Mouse (Mus musculus): Measurements from ENCODE around the gene Btf3.

Gene Btf3

GRCm38 (mm10) chr13:98276253-98276652, 40.6 kb downstream of the Btf3 start:
- DNase-seq (ENCODE audit: low spot score): no peak

DNA sequence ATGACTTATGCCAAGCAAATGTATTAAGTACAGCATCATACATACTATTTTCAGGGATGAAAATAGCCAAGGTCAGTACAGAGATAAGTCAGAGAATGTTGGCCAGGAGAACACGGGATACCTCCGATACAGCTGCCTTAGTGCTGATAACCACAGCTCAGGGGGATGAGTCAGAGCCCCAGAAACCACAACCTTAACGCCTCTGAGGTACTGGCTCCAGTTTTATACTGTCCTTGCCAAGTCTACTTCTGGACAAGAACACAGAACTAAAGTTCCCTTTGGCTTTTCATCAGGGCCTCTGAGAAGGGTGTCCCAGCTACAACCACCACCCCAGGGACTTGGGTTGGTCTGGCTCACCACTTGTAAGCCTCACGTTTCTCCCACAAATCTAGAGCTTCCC, 41.2 kb downstream of the Btf3 start:
- DNase-seq (ENCODE audit: low spot score): no peak

DNA sequence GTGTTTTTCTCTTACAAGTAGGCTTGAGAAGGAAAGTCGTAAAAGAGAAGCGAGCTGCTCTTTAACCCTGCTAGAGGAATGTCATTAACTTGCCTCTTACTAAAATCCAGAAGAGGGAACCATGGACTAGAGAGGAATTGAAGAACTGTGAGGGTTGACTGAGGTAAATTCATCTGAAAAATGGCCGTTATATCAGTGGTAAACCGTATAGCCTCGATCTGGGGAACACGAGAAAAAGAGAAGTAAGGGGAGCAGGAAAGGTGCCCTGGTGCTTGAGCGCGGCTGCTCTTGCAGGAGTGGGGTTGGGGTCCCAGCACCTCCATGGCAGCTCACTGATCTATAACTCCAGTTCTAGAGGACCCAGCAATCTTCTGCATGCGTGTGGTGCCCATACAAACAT, 42.8 kb downstream of the Btf3 start:
- no peak for DNase-seq (ENCODE audit: low spot score)

- DNase-seq (ENCODE audit: low spot score): no peak
Observed at GRCm38 (mm10) chr13:98264111-98264510, 52.7 kb downstream of the Btf3 start.

- no peak for DNase-seq (ENCODE audit: low spot score)
Observed at GRCm38 (mm10) chr13:98263458-98263987, 53.3 kb downstream of the Btf3 start.

DNA sequence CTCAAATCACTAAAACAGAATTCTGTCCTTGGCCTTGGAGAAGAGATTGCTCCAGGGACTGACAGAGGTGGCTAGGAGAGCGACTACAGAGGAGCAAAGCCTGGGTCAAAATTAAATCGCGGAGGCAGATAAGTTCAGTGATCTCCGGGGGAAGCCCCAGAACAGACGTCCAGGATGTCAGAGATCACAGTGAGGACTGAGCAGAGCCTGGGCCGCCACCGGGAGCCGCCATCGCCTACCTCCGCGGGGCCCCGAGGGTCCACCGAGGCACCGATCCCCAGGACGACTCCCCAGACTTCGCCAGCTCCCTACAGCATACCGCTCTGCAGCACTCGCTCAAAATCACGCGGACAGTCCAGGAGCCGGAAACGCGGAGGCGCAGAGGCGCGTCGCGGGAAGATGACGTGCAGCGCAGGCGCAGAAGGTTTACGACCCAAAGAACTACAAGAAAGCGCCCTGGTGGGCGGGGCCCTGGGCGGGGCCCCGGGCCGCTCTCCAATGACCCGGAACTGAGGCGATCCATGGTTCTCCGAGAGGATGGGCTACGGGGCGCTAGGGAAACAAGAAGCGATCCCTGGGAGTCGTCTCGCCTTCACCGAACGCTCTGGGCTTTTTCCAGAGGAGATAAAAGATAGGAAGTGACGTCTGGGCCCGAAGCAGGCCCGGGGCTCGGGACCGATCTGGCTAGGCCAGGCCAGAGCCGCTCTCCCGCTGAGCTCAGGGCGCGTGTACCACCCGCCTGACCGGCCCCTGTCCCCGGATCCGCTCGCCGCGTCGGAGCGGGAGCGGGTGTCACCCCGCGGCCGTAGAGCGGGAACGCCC, 54.0 kb downstream of the Btf3 start, which contains the start of the genes Utp15 and Ankra2:
Utp15 (minus strand) TSS at position 406 of the 822 bp plus-strand sequence.
Ankra2 (plus strand) TSS at position 439 of the 822 bp plus-strand sequence.
- peak; percentile 97 for DNase-seq (ENCODE audit: low spot score)
